Mouse (Mus musculus): ENCODE results near the gene Irf2. TPM values are rescaled to one million over a fixed set of nuclear protein-coding genes. Genes with fewer than 3 reads are reported as not detected.
A peak's percentile ranks its signal among the peaks of the same experiment; 100 is the strongest.
"Not testable (repeated sequence)": the region's sequence is repeated elsewhere in the genome, so short reads cannot be mapped to it uniquely, and the experiment has no call there.

Gene Irf2
- polyA plus RNA-seq, 1 experiment from 2014 or later = 10.2 TPM

DNA sequence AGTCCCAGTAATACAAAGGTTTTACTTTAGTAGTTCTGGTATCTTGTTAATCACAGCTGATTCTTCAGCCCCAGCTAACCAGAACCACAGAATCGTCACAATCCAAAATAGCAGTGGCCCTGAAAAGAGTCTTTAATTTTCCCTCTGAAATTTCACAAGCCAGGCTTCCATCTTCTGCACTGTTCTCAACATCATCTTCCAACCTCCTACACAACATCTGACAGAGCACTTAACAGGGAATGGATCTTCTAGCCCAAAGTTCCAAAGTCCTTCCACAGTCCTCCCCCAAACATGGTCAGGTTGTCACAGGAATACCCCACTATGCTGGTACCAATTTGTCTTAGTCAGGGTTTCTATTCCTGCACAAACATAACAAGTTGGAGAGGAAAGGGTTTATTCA is 9.9 kb upstream of the Irf2 start:
- 94% methylated on average over 1 of the region's 1 CpGs for WGBS
- H3K4me2 ChIP-seq; H3K4me3 ChIP-seq (replicated peaks); H3K36me3 ChIP-seq; H3K9ac ChIP-seq (replicated peaks); ATAC-seq (ENCODE audit: low FRiP score); H3K27ac ChIP-seq (replicated peaks); H3K9me3 ChIP-seq (replicated peaks); H3K27me3 ChIP-seq (replicated peaks); H3K4me1 ChIP-seq: not testable (repeated sequence)

- Histone ChIP-seq H3K27ac (replicated peaks) (no peak overlapping the region), H3K9ac (replicated peaks) (no peak overlapping the region), H3K4me2 (no peak overlapping the region), H3K36me3 (no peaks in the 10 kb centered on the region), H3K27me3 (replicated peaks) (no peaks in the 10 kb centered on the region), H3K4me1 (no peaks in the 10 kb centered on the region), H3K9me3 (replicated peaks) (no peaks in the 10 kb centered on the region; the same call in 1 of the 2 replicates), H3K4me3 (replicated peaks) (no peak overlapping the region)
- ATAC-seq (ENCODE audit: low FRiP score) = no peak
- 97% methylated on average over 7 of the region's 7 CpGs for WGBS
Observed at GRCm38 (mm10) chr8:46732381-46732915, 7.1 kb upstream of the Irf2 start.

DNA sequence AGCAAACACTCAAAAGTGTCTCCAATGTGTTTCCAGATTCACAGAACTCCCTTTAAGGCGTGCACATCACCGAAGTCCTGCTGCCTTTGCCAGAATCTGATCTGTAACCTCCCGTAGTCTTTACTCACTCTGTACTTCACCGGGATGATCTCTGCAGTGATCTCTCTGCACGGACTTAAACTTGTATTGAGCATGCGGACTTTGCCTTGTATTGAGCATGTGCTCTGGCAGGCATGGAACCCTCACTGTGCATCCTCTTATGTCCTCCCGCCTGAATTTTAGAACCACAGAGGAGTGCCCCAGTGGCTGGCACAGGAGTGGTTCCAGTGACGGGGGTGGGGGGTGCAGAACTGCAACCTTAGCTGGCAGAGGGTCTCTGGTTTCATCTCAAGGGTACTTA is 5.9 kb upstream of the Irf2 start:
- Histone ChIP-seq H3K4me1 (0 out of 2 replicates have a peak, but pooled peaks cover 7% of the 10 kb centered on the region), H3K4me2 (no peak overlapping the region), H3K27me3 (replicated peaks) (no peaks in the 10 kb centered on the region), H3K4me3 (replicated peaks) (no peak overlapping the region), H3K9ac (replicated peaks) (no peak overlapping the region), H3K9me3 (replicated peaks) (no peaks in the 10 kb centered on the region; the same call in 1 of the 2 replicates), H3K36me3 (no peaks in the 10 kb centered on the region), H3K27ac (replicated peaks) (no peak overlapping the region)
- 88% methylated on average over 8 of the region's 8 CpGs for WGBS
- ATAC-seq (ENCODE audit: low FRiP score) = no peak

DNA sequence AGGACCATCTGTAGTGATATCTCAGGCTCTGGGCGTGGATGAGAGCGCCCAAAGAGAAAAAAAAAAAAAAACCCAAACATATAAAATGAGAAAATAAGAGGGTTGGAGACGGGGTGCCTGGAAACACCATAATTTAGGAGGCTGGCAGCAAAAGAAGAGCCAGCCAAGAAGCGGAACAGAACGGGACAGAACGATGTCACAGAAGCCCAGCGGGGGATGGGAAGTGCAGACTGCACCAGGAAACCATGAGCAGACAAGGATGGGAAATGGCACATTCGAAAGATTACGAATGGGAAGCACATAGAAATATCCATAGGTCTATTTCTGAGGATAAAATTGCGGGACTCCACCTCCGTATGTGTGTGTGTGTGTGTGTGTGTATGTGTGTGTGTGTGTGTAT is 4.0 kb upstream of the Irf2 start:
- H3K9ac ChIP-seq (replicated peaks) = no peak overlapping the region
- 64% methylated on average over 11 of the region's 11 CpGs for WGBS
- peaks cover 13% of the 10 kb centered on the region; the same call in 1 of the 2 replicates for H3K4me1 ChIP-seq
- H3K4me2 ChIP-seq = no peak overlapping the region
- ATAC-seq (ENCODE audit: low FRiP score) = no peak
- H3K27ac ChIP-seq (replicated peaks) = no peak overlapping the region
- H3K36me3 ChIP-seq = no peaks in the 10 kb centered on the region
- no peaks in the 10 kb centered on the region; the same call in 1 of the 2 replicates for H3K9me3 ChIP-seq (replicated peaks)
- no peak overlapping the region for H3K4me3 ChIP-seq (replicated peaks)
- H3K27me3 ChIP-seq (replicated peaks) = no peaks in the 10 kb centered on the region

- Histone ChIP-seq H3K36me3 (no peaks in the 10 kb centered on the region), H3K9ac (replicated peaks) (no peak overlapping the region), H3K9me3 (replicated peaks) (no peaks in the 10 kb centered on the region; the same call in 1 of the 2 replicates), H3K4me3 (replicated peaks) (no peak overlapping the region), H3K4me1 (peaks cover 13% of the 10 kb centered on the region; the same call in 1 of the 2 replicates), H3K27me3 (replicated peaks) (no peaks in the 10 kb centered on the region), H3K4me2 (no peak overlapping the region), H3K27ac (replicated peaks) (no peak overlapping the region)
- 81% methylated on average over 3 of the region's 3 CpGs for WGBS
- no peak for ATAC-seq (ENCODE audit: low FRiP score)
Observed at GRCm38 (mm10) chr8:46736260-46736659, 3.3 kb upstream of the Irf2 start.

- Histone ChIP-seq H3K27ac (replicated peaks) (no peak overlapping the region), H3K9me3 (replicated peaks) (no peaks in the 10 kb centered on the region; the same call in 1 of the 2 replicates), H3K9ac (replicated peaks) (no peak overlapping the region), H3K36me3 (no peaks in the 10 kb centered on the region), H3K4me1 (peaks cover 21% of the 10 kb centered on the region), H3K27me3 (replicated peaks) (no peaks in the 10 kb centered on the region), H3K4me3 (replicated peaks) (no peak overlapping the region), H3K4me2 (no peak overlapping the region)
- WGBS = 86% methylated on average over 10 of the region's 10 CpGs
- ATAC-seq (ENCODE audit: low FRiP score) = no peak
Observed at GRCm38 (mm10) chr8:46737421-46737820, 2.1 kb upstream of the Irf2 start.

GRCm38 (mm10) chr8:46737907-46738306 is 1.6 kb upstream of the Irf2 start:
- no peak for ATAC-seq (ENCODE audit: low FRiP score)
- Histone ChIP-seq H3K36me3 (no peaks in the 10 kb centered on the region), H3K27me3 (replicated peaks) (no peaks in the 10 kb centered on the region), H3K4me2 (peak overlapping the region; percentile 86; the same call in 1 of the 2 replicates), H3K4me3 (replicated peaks) (no peak overlapping the region), H3K4me1 (peaks cover 25% of the 10 kb centered on the region), H3K9ac (replicated peaks) (no peak overlapping the region), H3K27ac (replicated peaks) (no peak overlapping the region), H3K9me3 (replicated peaks) (no peaks in the 10 kb centered on the region; the same call in 1 of the 2 replicates)
- WGBS = 71% methylated on average over 3 of the region's 3 CpGs

DNA sequence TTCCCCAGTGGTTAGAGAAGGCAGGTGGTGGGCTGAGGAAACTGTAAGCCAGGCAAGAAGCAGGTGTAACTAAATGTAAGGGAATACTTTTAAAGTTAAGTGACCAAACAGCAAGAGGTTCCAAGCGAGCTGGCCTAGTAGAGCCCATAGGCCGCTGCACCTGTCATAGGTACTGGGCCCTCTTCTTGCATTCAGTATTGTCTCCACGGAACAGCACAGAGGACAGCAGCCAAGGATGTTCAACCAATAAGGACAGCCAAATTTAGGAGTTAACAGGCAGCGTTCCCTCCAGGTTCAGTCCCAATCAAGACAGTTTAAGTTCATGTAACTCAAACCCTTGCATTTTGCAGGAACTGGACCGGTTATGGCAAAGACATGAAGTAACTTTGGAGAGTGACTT is 931 bp upstream of the Irf2 start:
- Histone ChIP-seq H3K9me3 (replicated peaks) (no peaks in the 10 kb centered on the region; the same call in 1 of the 2 replicates), H3K9ac (replicated peaks) (no peak overlapping the region), H3K27ac (replicated peaks) (no peak overlapping the region), H3K4me1 (peaks cover 25% of the 10 kb centered on the region), H3K4me2 (peak overlapping the region; percentile 86), H3K36me3 (no peaks in the 10 kb centered on the region), H3K27me3 (replicated peaks) (no peaks in the 10 kb centered on the region), H3K4me3 (replicated peaks) (peak overlapping the region; percentile 80)
- no peak for ATAC-seq (ENCODE audit: low FRiP score)
- 23% methylated on average over 5 of the region's 5 CpGs for WGBS

GRCm38 (mm10) chr8:46739956-46740512 is 502 bp downstream of the Irf2 start:
- peak overlapping the region; percentile 86 for H3K4me2 ChIP-seq
- H3K27ac ChIP-seq (replicated peaks) = peak overlapping the region; percentile 90
- ATAC-seq (ENCODE audit: low FRiP score) = peak; percentile 21
- H3K9ac ChIP-seq (replicated peaks) = peak overlapping the region; percentile 96
- H3K4me3 ChIP-seq (replicated peaks) = peak overlapping the region; percentile 80
- H3K27me3 ChIP-seq (replicated peaks) = no peaks in the 10 kb centered on the region
- no peaks in the 10 kb centered on the region for H3K36me3 ChIP-seq
- no peaks in the 10 kb centered on the region; the same call in 1 of the 2 replicates for H3K9me3 ChIP-seq (replicated peaks)
- peaks cover 25% of the 10 kb centered on the region for H3K4me1 ChIP-seq
- WGBS = under 1% methylated on average over 22 of the region's 22 CpGs

DNA sequence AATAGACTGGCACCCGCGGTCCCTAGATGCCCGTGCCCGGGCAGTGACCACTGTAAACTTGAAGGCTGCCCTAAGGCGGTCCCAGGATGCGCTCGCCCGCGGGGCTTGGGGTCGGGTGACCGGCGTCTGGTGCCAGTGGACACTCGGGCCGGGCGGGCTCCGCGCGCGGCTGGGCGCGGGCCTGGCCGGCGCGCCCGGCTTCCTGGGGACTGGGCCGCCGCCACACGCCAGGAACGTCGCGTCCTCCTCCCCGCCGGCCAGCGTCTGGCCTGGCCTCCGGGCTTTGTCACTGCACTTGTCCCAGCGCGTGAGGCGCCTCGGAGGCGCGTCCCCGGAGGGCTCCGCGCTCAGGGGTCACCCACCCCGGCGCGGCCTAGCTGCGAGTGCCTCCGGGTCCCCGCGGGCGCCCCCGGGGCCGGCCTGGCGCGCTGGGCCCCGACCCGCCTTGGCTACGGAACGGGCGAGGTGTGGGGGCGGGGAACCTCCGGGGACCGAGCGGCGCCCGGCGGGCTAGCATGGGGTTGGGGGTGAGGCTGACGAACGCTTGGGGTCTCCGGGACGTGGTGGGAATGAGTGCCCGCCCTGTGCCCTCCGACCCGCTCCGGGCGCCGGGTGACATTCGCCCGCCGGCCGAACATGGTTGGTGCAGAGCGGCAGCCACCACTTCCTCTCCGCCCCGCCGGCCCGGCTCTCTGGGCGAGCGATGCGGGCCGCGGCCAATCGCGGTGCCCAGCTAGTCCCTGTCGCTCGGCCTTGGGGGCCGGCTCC is 1.2 kb downstream of the Irf2 start:
- Histone ChIP-seq H3K27ac (replicated peaks) (peak overlapping the region; percentile 90), H3K4me2 (peak overlapping the region; percentile 86), H3K27me3 (replicated peaks) (no peaks in the 10 kb centered on the region), H3K9ac (replicated peaks) (peak overlapping the region; percentile 96), H3K9me3 (replicated peaks) (no peaks in the 10 kb centered on the region; the same call in 1 of the 2 replicates), H3K36me3 (no peaks in the 10 kb centered on the region), H3K4me1 (peaks cover 25% of the 10 kb centered on the region), H3K4me3 (replicated peaks) (peak overlapping the region; percentile 80)
- under 1% methylated on average over 95 of the region's 97 CpGs for WGBS
- peak; percentile 72 for ATAC-seq (ENCODE audit: low FRiP score)

GRCm38 (mm10) chr8:46741281-46741791 is 1.8 kb downstream of the Irf2 start:
- Histone ChIP-seq H3K9ac (replicated peaks) (peak overlapping the region; percentile 96), H3K36me3 (no peaks in the 10 kb centered on the region), H3K4me3 (replicated peaks) (peak overlapping the region; percentile 80), H3K27ac (replicated peaks) (peak overlapping the region; percentile 90), H3K9me3 (replicated peaks) (no peaks in the 10 kb centered on the region; the same call in 1 of the 2 replicates), H3K4me2 (peak overlapping the region; percentile 86), H3K27me3 (replicated peaks) (no peaks in the 10 kb centered on the region), H3K4me1 (peaks cover 25% of the 10 kb centered on the region)
- under 1% methylated on average over 27 of the region's 28 CpGs for WGBS
- ATAC-seq (ENCODE audit: low FRiP score) = peak; percentile 55

Measured in neural tube, embryonic 15.5 days (tissue).